Mouse (Mus musculus): ENCODE measurements around the gene Pakap.

- TF ChIP-seq GATA1 (IDR thresholded peaks at IDR 0.05; ENCODE audit: borderline replicate concordance, low read length) (no peak), FLI1 (IDR thresholded peaks at IDR 0.05; ENCODE audit: low read length) (no peak)
Observed at GRCm38 (mm10) chr4:57774517-57774916, 206.5 kb downstream of the Pakap start.

Measured in megakaryocyte, embryonic 14.5 days (primary cell).